Mouse (Mus musculus) lung, postnatal 0 days (tissue): ENCODE results near the gene Sstr1.

Source experiments
- CTCF ChIP-seq: IDR thresholded peaks from 2 replicates; pipeline ENCODE4 v1.5.1; 2016; ENCODE audit warnings: antibody characterized with exemption, mild to moderate bottlenecking
- EP300 ChIP-seq: IDR thresholded peaks from 2 replicates; pipeline ENCODE4 v1.6.1; 2016; ENCODE audit warnings: antibody characterized with exemption, mild to moderate bottlenecking, control low read depth

GRCm38 (mm10) chr12:58225644-58226043 lies 14.1 kb downstream of the Sstr1 start:
- no peak for TF ChIP-seq CTCF
- no peak for TF ChIP-seq EP300
